Mouse (Mus musculus): ENCODE measurements at regions not wholly inside any gene's neighbourhood (a gene's known extent, or its start where the extent isn't known, plus 50 kb on each side); places are given as distances from the start of the nearest gene placed in this dataset.

DNA sequence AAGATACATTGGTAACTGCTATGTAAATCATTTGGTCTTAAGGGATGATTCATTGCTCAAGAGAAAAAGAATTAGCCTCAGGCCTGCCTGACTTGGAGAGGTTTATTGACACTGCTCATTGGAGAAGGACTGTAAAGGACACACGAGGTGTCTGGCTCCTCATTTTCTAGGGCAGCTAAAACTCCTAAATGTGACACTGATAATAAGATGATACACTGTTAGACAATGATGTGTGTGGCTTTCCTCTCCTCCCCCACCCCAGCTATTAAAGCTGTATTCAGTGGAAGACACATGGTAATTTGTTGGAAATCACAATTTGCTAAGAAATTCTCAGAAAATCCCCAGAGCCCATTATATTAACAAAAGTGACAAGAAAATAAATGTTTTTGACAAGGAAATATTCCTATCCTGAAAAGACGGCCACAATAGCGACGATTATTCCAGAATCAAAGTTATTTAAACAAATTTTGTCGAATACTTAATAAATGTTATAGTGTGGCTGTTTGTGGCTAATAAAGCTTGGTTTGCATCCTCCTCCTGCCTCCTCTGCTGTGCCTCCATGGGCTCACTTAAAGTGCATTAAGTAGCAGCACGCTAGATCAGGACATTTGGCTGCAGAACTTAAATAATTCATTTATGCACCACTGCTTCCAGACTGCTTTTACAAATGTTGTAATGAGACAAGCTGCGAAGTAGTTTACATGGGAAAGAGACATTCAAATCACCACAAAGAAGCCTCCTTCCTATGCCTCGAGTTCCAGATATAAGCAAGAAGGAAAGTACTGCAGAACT lies 360.0 kb upstream of the Etaa1 start:
- in situ Hi-C loops (cut with MboI; ENCODE audit: low sequenced_read_pairs in 2 of 2, unreplicated experiment in 2 of 2): no loop called here
- TF ChIP-seq ZNF384 (IDR thresholded peaks at IDR 0.05; ENCODE audit: low read depth, low read length) (no peak), MAFK (IDR thresholded peaks at IDR 0.05; ENCODE audit: insufficient read depth, low read depth, low read length) (no peak), CHD2 (IDR thresholded peaks at IDR 0.05; ENCODE audit: low read depth, low read length) (no peak), HCFC1 (IDR thresholded peaks at IDR 0.05; ENCODE audit: borderline replicate concordance, insufficient read depth, low read length) (no peak), ZC3H11A (IDR thresholded peaks at IDR 0.05; ENCODE audit: borderline replicate concordance, low read depth, low read length) (no peak)
- no peak for DNase-seq (ENCODE audit: low read depth, low spot score)
- Histone ChIP-seq H3K9ac (ENCODE audit: insufficient read depth, low read depth, low read length, poor library complexity, severe bottlenecking) (no peak overlapping the region), H3K4me3 (ENCODE audit: insufficient read depth in 1 of 2, low read depth in 1 of 2, low read length in 2 of 2, poor library complexity in 1 of 2, severe bottlenecking in 1 of 2) (no peak overlapping the region), H3K4me1 (ENCODE audit: control insufficient read depth in 2 of 2, insufficient read depth in 2 of 2, low read length in 2 of 2, poor library complexity in 1 of 2) (no peaks in the 10 kb centered on the region), H3K27ac (ENCODE audit: insufficient read depth, low read depth, low read length, poor library complexity, severe bottlenecking) (no peak overlapping the region), H3K9me3 (ENCODE audit: control insufficient read depth, insufficient read depth, low read depth, low read length) (no peaks in the 10 kb centered on the region), H3K36me3 (ENCODE audit: control insufficient read depth, insufficient read depth, low read length, poor library complexity, severe bottlenecking) (no peaks in the 10 kb centered on the region)

DNA sequence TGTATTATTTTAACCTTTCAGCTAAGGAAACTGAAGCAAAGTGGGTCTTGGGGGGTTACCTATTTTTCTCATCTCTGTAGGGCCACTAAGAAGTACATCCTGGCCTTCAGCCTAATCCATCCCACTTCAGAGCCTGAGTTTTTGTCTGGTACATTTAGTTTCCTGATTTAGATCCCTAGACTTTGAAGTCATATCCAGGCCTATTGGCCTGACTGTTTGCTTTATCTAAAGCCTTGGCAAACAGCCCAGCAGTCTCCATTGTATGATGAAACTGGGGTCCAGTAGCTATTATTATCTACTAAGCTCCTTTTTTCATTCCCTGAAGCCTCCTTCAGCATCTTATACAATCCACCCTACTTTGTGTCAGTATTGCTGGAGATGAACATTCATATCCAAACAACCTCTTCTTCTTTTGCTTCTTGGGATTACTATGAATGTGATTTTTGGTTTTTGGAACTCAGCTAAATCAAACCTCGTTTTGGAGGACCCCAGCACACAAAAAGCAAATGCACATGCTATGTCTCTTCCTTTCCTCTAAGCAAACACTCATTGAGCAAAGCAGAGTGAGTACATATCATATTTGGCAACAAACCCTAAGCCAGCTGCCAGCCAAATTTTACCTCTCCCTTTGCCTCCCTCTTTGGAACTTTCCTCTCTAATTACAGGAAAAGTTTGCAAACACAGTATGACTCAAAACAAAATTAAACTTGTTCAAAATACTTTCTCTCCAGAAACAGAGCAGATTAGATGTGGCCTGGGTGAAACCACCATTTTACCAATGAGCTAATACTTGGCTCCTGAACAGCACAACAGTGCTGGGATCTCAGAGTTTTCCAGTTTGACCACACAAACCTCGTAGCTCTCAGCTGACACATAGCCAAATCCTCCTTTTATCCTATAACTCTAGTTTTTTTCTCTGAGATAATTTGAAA lies 342.8 kb upstream of the Etaa1 start:
- in situ Hi-C loops (cut with MboI; ENCODE audit: low sequenced_read_pairs in 2 of 2, unreplicated experiment in 2 of 2): no loop called here
- H3K27ac ChIP-seq (ENCODE audit: insufficient read depth, low read depth, low read length, poor library complexity, severe bottlenecking): no peak overlapping the region
- no peak for TF ChIP-seq ZC3H11A (IDR thresholded peaks at IDR 0.05; ENCODE audit: borderline replicate concordance, low read depth, low read length)
- H3K9me3 ChIP-seq (ENCODE audit: control insufficient read depth, insufficient read depth, low read depth, low read length): no peaks in the 10 kb centered on the region
- H3K9ac ChIP-seq (ENCODE audit: insufficient read depth, low read depth, low read length, poor library complexity, severe bottlenecking): no peak overlapping the region
- no peaks in the 10 kb centered on the region for H3K36me3 ChIP-seq (ENCODE audit: control insufficient read depth, insufficient read depth, low read length, poor library complexity, severe bottlenecking)
- H3K4me1 ChIP-seq (ENCODE audit: control insufficient read depth in 2 of 2, insufficient read depth in 2 of 2, low read length in 2 of 2, poor library complexity in 1 of 2): no peaks in the 10 kb centered on the region
- no peak for DNase-seq (ENCODE audit: low read depth, low spot score)
- H3K4me3 ChIP-seq (ENCODE audit: insufficient read depth in 1 of 2, low read depth in 1 of 2, low read length in 2 of 2, poor library complexity in 1 of 2, severe bottlenecking in 1 of 2): no peak overlapping the region

DNA sequence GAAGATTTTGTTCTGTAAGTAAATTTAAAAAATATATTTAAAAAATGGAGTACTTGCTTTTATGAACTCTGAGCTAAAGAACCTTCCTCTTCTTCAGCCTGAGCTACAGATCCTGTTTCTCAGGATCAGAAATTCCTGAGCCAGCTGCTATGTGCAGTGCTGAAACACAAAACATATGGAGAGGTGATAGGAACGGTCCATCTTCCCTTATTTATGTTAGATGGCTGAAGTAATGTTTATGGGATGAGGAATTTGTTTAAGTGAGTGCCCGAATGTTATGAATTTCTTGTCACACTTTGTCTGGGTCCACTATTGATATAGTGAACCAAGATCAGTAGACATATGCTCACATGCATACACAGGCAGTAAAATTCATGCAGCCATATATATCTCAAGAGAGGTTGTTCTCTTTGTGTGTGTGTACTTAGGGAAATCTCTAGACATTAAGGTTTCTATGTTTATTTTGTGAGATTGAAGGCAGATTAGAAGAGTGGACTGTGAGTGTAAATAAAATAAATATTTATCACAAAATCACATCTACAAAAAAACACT lies 325.0 kb upstream of the Etaa1 start:
- no peak for DNase-seq (ENCODE audit: low read depth, low spot score)
- Histone ChIP-seq H3K27ac (ENCODE audit: insufficient read depth, low read depth, low read length, poor library complexity, severe bottlenecking) (no peak overlapping the region), H3K9me3 (ENCODE audit: control insufficient read depth, insufficient read depth, low read depth, low read length) (no peaks in the 10 kb centered on the region), H3K4me3 (ENCODE audit: insufficient read depth in 1 of 2, low read depth in 1 of 2, low read length in 2 of 2, poor library complexity in 1 of 2, severe bottlenecking in 1 of 2) (no peak overlapping the region), H3K9ac (ENCODE audit: insufficient read depth, low read depth, low read length, poor library complexity, severe bottlenecking) (no peak overlapping the region), H3K4me1 (ENCODE audit: control insufficient read depth in 2 of 2, insufficient read depth in 2 of 2, low read length in 2 of 2, poor library complexity in 1 of 2) (no peaks in the 10 kb centered on the region), H3K36me3 (ENCODE audit: control insufficient read depth, insufficient read depth, low read length, poor library complexity, severe bottlenecking) (no peaks in the 10 kb centered on the region)
- in situ Hi-C loops (cut with MboI; ENCODE audit: low sequenced_read_pairs in 2 of 2, unreplicated experiment in 2 of 2): no loop called here
- TF ChIP-seq ZNF384 (IDR thresholded peaks at IDR 0.05; ENCODE audit: low read depth, low read length): no peak
- TF ChIP-seq MAFK (IDR thresholded peaks at IDR 0.05; ENCODE audit: insufficient read depth, low read depth, low read length): no peak
- no peak for TF ChIP-seq HCFC1 (IDR thresholded peaks at IDR 0.05; ENCODE audit: borderline replicate concordance, insufficient read depth, low read length)
- no peak for TF ChIP-seq CHD2 (IDR thresholded peaks at IDR 0.05; ENCODE audit: low read depth, low read length)
- no peak for TF ChIP-seq ZC3H11A (IDR thresholded peaks at IDR 0.05; ENCODE audit: borderline replicate concordance, low read depth, low read length)

DNA sequence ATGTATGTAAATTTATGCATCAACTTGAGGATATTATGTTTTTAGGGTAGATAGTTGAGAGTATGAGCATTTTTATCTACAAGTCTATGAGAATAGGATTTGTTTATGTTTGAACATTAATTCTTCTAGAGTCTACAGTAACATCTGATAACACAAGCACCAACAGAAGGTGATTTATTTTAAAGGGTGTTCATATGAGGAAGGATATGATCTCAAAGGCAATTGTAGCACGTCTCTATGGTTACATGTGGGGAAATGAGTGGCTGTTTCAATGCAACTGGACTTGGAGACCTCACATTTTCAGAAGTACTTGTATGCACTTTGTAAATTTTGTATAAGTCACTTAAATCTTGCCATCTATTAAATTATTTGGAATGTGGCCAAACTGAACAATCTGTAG lies 318.7 kb upstream of the Etaa1 start:
- Histone ChIP-seq H3K9ac (ENCODE audit: insufficient read depth, low read depth, low read length, poor library complexity, severe bottlenecking) (no peak overlapping the region), H3K36me3 (ENCODE audit: control insufficient read depth, insufficient read depth, low read length, poor library complexity, severe bottlenecking) (no peaks in the 10 kb centered on the region), H3K27ac (ENCODE audit: insufficient read depth, low read depth, low read length, poor library complexity, severe bottlenecking) (no peak overlapping the region), H3K9me3 (ENCODE audit: control insufficient read depth, insufficient read depth, low read depth, low read length) (no peaks in the 10 kb centered on the region), H3K4me1 (ENCODE audit: control insufficient read depth in 2 of 2, insufficient read depth in 2 of 2, low read length in 2 of 2, poor library complexity in 1 of 2) (no peaks in the 10 kb centered on the region), H3K4me3 (ENCODE audit: insufficient read depth in 1 of 2, low read depth in 1 of 2, low read length in 2 of 2, poor library complexity in 1 of 2, severe bottlenecking in 1 of 2) (no peak overlapping the region)
- no peak for DNase-seq (ENCODE audit: low read depth, low spot score)
- in situ Hi-C loops (cut with MboI; ENCODE audit: low sequenced_read_pairs in 2 of 2, unreplicated experiment in 2 of 2): no loop called here
- TF ChIP-seq CHD2 (IDR thresholded peaks at IDR 0.05; ENCODE audit: low read depth, low read length) (no peak), ZC3H11A (IDR thresholded peaks at IDR 0.05; ENCODE audit: borderline replicate concordance, low read depth, low read length) (no peak), MAFK (IDR thresholded peaks at IDR 0.05; ENCODE audit: insufficient read depth, low read depth, low read length) (no peak), ZNF384 (IDR thresholded peaks at IDR 0.05; ENCODE audit: low read depth, low read length) (no peak), HCFC1 (IDR thresholded peaks at IDR 0.05; ENCODE audit: borderline replicate concordance, insufficient read depth, low read length) (no peak)

All from ES-E14 (cell line).